Mouse (Mus musculus) hindbrain, embryonic 13.5 days (tissue): ENCODE measurements around the gene Tbx15. TPM values are rescaled to one million over a fixed set of nuclear protein-coding genes. Genes with fewer than 3 reads are reported as not detected.
"Not testable (repeated sequence)": the region's sequence is repeated elsewhere in the genome, so short reads cannot be mapped to it uniquely, and the experiment has no call there.

ENCODE experiments used
- ATAC-seq: fragments of 200-750 bp; cut with Nextera tagmentation; 2 replicates; pipeline ENCODE4 v1.8.0; 2017; ENCODE audit warnings: moderate TSS enrichment; ENCODE audit not compliant: low FRiP score
- H3K27ac ChIP-seq: fragments of 300-500 bp; sonication (generic); 2 replicates; pipeline ENCODE4 v1.5.1; 2015; ENCODE audit warnings: inconsistent platforms, mild to moderate bottlenecking, moderate library complexity
- H3K27me3 ChIP-seq: fragments of 300-500 bp; sonication (generic); 2 replicates; pipeline ENCODE4 v1.6.1; 2015; ENCODE audit warnings: mild to moderate bottlenecking, inconsistent platforms
- H3K36me3 ChIP-seq: fragments of 300-500 bp; sonication (generic); 2 replicates; pipeline ENCODE4 v1.6.1; 2015; ENCODE audit warnings: mild to moderate bottlenecking, inconsistent platforms
- H3K4me1 ChIP-seq: fragments of 300-500 bp; sonication (generic); replicated peaks from 2 replicates; pipeline ENCODE4 v1.6.1; 2015; ENCODE audit warnings: inconsistent platforms
- H3K4me2 ChIP-seq: fragments of 300-500 bp; sonication (generic); 2 replicates; pipeline ENCODE4 v1.6.1; 2015; ENCODE audit warnings: inconsistent platforms, mild to moderate bottlenecking, moderate library complexity
- H3K4me3 ChIP-seq: fragments of 300-500 bp; sonication (generic); 2 replicates; pipeline ENCODE4 v1.5.1; 2015; ENCODE audit warnings: mild to moderate bottlenecking, inconsistent platforms
- H3K9ac ChIP-seq: fragments of 300-500 bp; sonication (generic); 2 replicates; pipeline ENCODE4 v1.6.1; 2015; ENCODE audit warnings: mild to moderate bottlenecking, inconsistent platforms
- H3K9me3 ChIP-seq: fragments of 300-500 bp; sonication (generic); 2 replicates; pipeline ENCODE4 v1.6.1; 2016; ENCODE audit warnings: inconsistent platforms
- WGBS: fragments of 180-500 bp; shearing (Covaris S2); methylation state at CpG from one replicate; pipeline ENCODE4 v1.1.7; 2015; 5-methylcytosine and 5-hydroxymethylcytosine counted together
- polyA plus RNA-seq: library from polyadenylated mRNA; unstranded; fragments of >200 nt; fragmentation: Nextera tagmentation; extraction: Ambion mirVana; gene quantifications from 2 replicates; pipeline ENCODE4 v1.2.1, GENCODE M21; 2015

Tbx15 gene
- polyA plus RNA-seq, 1 experiment from 2014 or later, result 0.57 TPM

- not testable (repeated sequence) for H3K27me3 ChIP-seq, H3K36me3 ChIP-seq, ATAC-seq, H3K9me3 ChIP-seq, H3K4me1 ChIP-seq, H3K9ac ChIP-seq, H3K27ac ChIP-seq, H3K4me2 ChIP-seq, H3K4me3 ChIP-seq
- 83% methylated on average over 1 of the region's 1 CpGs for WGBS
These were observed 54.0 kb downstream of the Tbx15 start for GRCm38 (mm10) chr3:99294209-99294608.

- H3K27ac ChIP-seq, result no peak overlapping the region
- WGBS, result 77% methylated on average over 2 of the region's 2 CpGs
- H3K4me2 ChIP-seq, result no peak overlapping the region
- H3K4me3 ChIP-seq, result no peak overlapping the region
- H3K4me1 ChIP-seq, result peaks cover 2% of the 10 kb centered on the region; the same call in 1 of the 2 replicates
- ATAC-seq, result no peak
- no peak overlapping the region for H3K9ac ChIP-seq
- no peaks in the 10 kb centered on the region for H3K27me3 ChIP-seq
- H3K9me3 ChIP-seq, result no peaks in the 10 kb centered on the region
- H3K36me3 ChIP-seq, result no peaks in the 10 kb centered on the region
These were observed 55.1 kb downstream of the Tbx15 start for GRCm38 (mm10) chr3:99295301-99295700.

GRCm38 (mm10) chr3:99296186-99296585 is 56.0 kb downstream of the Tbx15 start:
- 90% methylated on average over 5 of the region's 5 CpGs for WGBS
- Histone ChIP-seq H3K27ac (no peak overlapping the region), H3K9me3 (no peaks in the 10 kb centered on the region), H3K4me3 (no peak overlapping the region), H3K27me3 (no peaks in the 10 kb centered on the region), H3K4me2 (no peak overlapping the region), H3K9ac (no peak overlapping the region), H3K4me1 (no peaks in the 10 kb centered on the region), H3K36me3 (no peaks in the 10 kb centered on the region)
- ATAC-seq, result no peak

GRCm38 (mm10) chr3:99300846-99301245 is 60.7 kb downstream of the Tbx15 start:
- no peak overlapping the region for H3K4me2 ChIP-seq
- ATAC-seq, result no peak
- H3K36me3 ChIP-seq, result no peaks in the 10 kb centered on the region
- no peaks in the 10 kb centered on the region for H3K27me3 ChIP-seq
- no peak overlapping the region for H3K4me3 ChIP-seq
- no peaks in the 10 kb centered on the region for H3K9me3 ChIP-seq
- H3K9ac ChIP-seq, result no peak overlapping the region
- no peak overlapping the region for H3K27ac ChIP-seq
- 91% methylated on average over 2 of the region's 2 CpGs for WGBS
- no peaks in the 10 kb centered on the region for H3K4me1 ChIP-seq

- no peaks in the 10 kb centered on the region for H3K27me3 ChIP-seq
- ATAC-seq, result no peak
- no peak overlapping the region for H3K27ac ChIP-seq
- H3K4me3 ChIP-seq, result no peak overlapping the region
- 71% methylated on average over 2 of the region's 2 CpGs for WGBS
- no peaks in the 10 kb centered on the region for H3K9me3 ChIP-seq
- H3K4me2 ChIP-seq, result no peak overlapping the region
- H3K4me1 ChIP-seq, result no peaks in the 10 kb centered on the region
- H3K9ac ChIP-seq, result no peak overlapping the region
- no peaks in the 10 kb centered on the region for H3K36me3 ChIP-seq
These were observed 70.7 kb downstream of the Tbx15 start for GRCm38 (mm10) chr3:99310877-99311276.

- H3K4me1 ChIP-seq, result no peaks in the 10 kb centered on the region
- no peak overlapping the region for H3K27ac ChIP-seq
- no peak for ATAC-seq
- no peak overlapping the region for H3K4me3 ChIP-seq
- H3K36me3 ChIP-seq, result no peaks in the 10 kb centered on the region
- 62% methylated on average over 7 of the region's 7 CpGs for WGBS
- H3K9me3 ChIP-seq, result no peaks in the 10 kb centered on the region
- no peak overlapping the region for H3K9ac ChIP-seq
- H3K4me2 ChIP-seq, result no peak overlapping the region
- no peaks in the 10 kb centered on the region for H3K27me3 ChIP-seq
These were observed 71.9 kb downstream of the Tbx15 start for GRCm38 (mm10) chr3:99311943-99312635.

- ATAC-seq, result no peak
- H3K27ac ChIP-seq, result no peak overlapping the region
- no peak overlapping the region for H3K9ac ChIP-seq
- no peaks in the 10 kb centered on the region for H3K9me3 ChIP-seq
- no peaks in the 10 kb centered on the region for H3K36me3 ChIP-seq
- H3K4me2 ChIP-seq, result no peak overlapping the region
- H3K4me1 ChIP-seq, result no peaks in the 10 kb centered on the region
- 93% methylated on average over 2 of the region's 2 CpGs for WGBS
- no peaks in the 10 kb centered on the region for H3K27me3 ChIP-seq
- H3K4me3 ChIP-seq, result no peak overlapping the region
These were observed 82.2 kb downstream of the Tbx15 start for GRCm38 (mm10) chr3:99322345-99322744.

- ATAC-seq, result no peak
- Histone ChIP-seq H3K27ac (no peak overlapping the region), H3K4me3 (no peak overlapping the region), H3K9ac (no peak overlapping the region), H3K9me3 (no peaks in the 10 kb centered on the region), H3K4me2 (no peak overlapping the region), H3K4me1 (no peaks in the 10 kb centered on the region), H3K36me3 (no peaks in the 10 kb centered on the region), H3K27me3 (no peaks in the 10 kb centered on the region)
- 90% methylated on average over 5 of the region's 5 CpGs for WGBS
These were observed 89.1 kb downstream of the Tbx15 start for GRCm38 (mm10) chr3:99329316-99329715.

GRCm38 (mm10) chr3:99331086-99331485 is 90.9 kb downstream of the Tbx15 start:
- H3K27me3 ChIP-seq, result no peaks in the 10 kb centered on the region
- WGBS, result 92% methylated on average over 8 of the region's 8 CpGs
- H3K36me3 ChIP-seq, result no peaks in the 10 kb centered on the region
- H3K27ac ChIP-seq, result no peak overlapping the region
- no peak overlapping the region for H3K4me2 ChIP-seq
- H3K4me1 ChIP-seq, result no peaks in the 10 kb centered on the region
- ATAC-seq, result no peak
- H3K9ac ChIP-seq, result no peak overlapping the region
- no peak overlapping the region for H3K4me3 ChIP-seq
- H3K9me3 ChIP-seq, result no peaks in the 10 kb centered on the region

GRCm38 (mm10) chr3:99336866-99337265 is 96.7 kb downstream of the Tbx15 start:
- no peak for ATAC-seq

GRCm38 (mm10) chr3:99338756-99339155 is 98.6 kb downstream of the Tbx15 start:
- no peak overlapping the region for H3K4me3 ChIP-seq
- no peak overlapping the region for H3K9ac ChIP-seq
- WGBS, result 74% methylated on average over 1 of the region's 1 CpGs
- no peak for ATAC-seq
- H3K27ac ChIP-seq, result no peak overlapping the region
- H3K36me3 ChIP-seq, result no peaks in the 10 kb centered on the region
- no peaks in the 10 kb centered on the region for H3K27me3 ChIP-seq
- no peaks in the 10 kb centered on the region for H3K4me1 ChIP-seq
- H3K4me2 ChIP-seq, result no peak overlapping the region
- H3K9me3 ChIP-seq, result no peaks in the 10 kb centered on the region; the same call in 1 of the 2 replicates

More at GRCm38 (mm10) chr3:99336866-99337265, 96.7 kb downstream of the Tbx15 start:
- WGBS, result 82% methylated on average over 2 of the region's 2 CpGs
- Histone ChIP-seq H3K36me3 (no peaks in the 10 kb centered on the region), H3K27me3 (no peaks in the 10 kb centered on the region), H3K4me3 (no peak overlapping the region), H3K27ac (no peak overlapping the region), H3K4me2 (no peak overlapping the region), H3K4me1 (no peaks in the 10 kb centered on the region), H3K9me3 (no peaks in the 10 kb centered on the region; the same call in 1 of the 2 replicates), H3K9ac (no peak overlapping the region)

GRCm38 (mm10) chr3:99340021-99340420 is 99.8 kb downstream of the Tbx15 start:
- no peak for ATAC-seq
- H3K4me2 ChIP-seq, result no peak overlapping the region
- no peaks in the 10 kb centered on the region for H3K4me1 ChIP-seq
- no peak overlapping the region for H3K27ac ChIP-seq
- 95% methylated on average over 3 of the region's 3 CpGs for WGBS
- no peaks in the 10 kb centered on the region for H3K27me3 ChIP-seq
- H3K4me3 ChIP-seq, result no peak overlapping the region
- no peak overlapping the region for H3K9ac ChIP-seq
- no peaks in the 10 kb centered on the region for H3K36me3 ChIP-seq
- no peaks in the 10 kb centered on the region; the same call in 1 of the 2 replicates for H3K9me3 ChIP-seq

GRCm38 (mm10) chr3:99379616-99380250 is 139.6 kb downstream of the Tbx15 start:
- WGBS, result 93% methylated on average over 2 of the region's 2 CpGs
- H3K36me3 ChIP-seq, result no peaks in the 10 kb centered on the region
- ATAC-seq, result no peak

More at GRCm38 (mm10) chr3:99379616-99380250, 139.6 kb downstream of the Tbx15 start:
- Histone ChIP-seq H3K4me2 (no peak overlapping the region), H3K9ac (no peak overlapping the region), H3K4me3 (no peak overlapping the region), H3K27ac (no peak overlapping the region), H3K9me3 (no peaks in the 10 kb centered on the region), H3K4me1 (no peaks in the 10 kb centered on the region), H3K27me3 (no peaks in the 10 kb centered on the region)
